Mouse (Mus musculus): ENCODE results near the gene Prdx5. TPM values are rescaled to one million over a fixed set of nuclear protein-coding genes. Genes with fewer than 3 reads are reported as not detected.

The Prdx5 gene
- total and polyA plus RNA-seq, 3 experiments: 74.8 to 137 (median 83.5) TPM

DNA sequence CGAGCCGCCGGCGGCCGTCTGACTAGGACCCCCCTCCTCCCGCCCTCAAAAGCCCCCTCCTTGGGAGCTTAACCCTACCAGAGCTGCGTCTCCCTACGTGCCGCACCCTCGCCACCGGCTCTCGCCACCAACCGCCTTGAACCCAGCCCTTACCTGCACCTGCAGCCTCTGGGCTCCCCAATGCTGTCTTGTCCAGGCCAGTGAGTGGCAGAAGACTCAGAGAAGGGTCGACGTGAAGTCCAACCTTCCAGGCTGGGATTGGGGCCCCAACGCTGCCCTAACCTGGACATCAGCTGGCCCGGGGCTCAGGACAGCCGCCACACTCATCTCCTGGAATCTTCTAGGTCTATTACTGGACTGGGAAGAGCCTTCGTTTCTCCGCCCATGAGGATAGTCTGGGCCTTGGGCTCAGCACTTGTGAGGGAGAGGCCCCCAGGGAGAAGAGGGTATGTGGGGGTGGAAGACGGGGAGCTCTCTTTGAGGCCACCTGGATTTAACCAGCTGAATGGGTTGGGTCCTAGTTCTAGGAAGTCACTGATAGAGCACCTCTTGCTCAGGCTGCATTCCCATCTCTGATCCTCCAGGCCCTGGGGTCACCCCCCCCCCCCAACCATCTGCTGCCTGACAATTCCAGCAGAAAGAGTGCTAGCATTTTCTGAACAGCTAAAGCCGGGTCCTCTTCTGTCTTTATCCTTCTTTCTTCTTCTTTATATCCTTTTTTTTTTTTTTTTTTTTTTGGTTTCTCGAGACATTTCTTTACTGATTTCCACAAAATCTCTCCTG lies 24.5 kb upstream of the Prdx5 start, which contains the start of gene Kcnk4:
Gene Kcnk4 (minus strand): TSS at position 321 of the 783 bp plus-strand sequence.
- dilution Hi-C loops (cut with MboI; ENCODE audit: extremely low pct_ligation_motif_present, extremely low pct_unique_long_range_greater_than_20kb, low sequenced_read_pairs): no loop called here

GRCm38 (mm10) chr19:6933436-6934194 lies 23.7 kb upstream of the Prdx5 start:
- no peak overlapping the region for H3K9ac ChIP-seq (ENCODE audit: insufficient read depth, low read depth)
- no peaks in the 10 kb centered on the region for H3K79me2 ChIP-seq (replicated peaks; ENCODE audit: control insufficient read depth, extremely low read depth, insufficient read depth, poor library complexity, severe bottlenecking)
- TF ChIP-seq MAX (IDR thresholded peaks at IDR 0.05; ENCODE audit: low read length): no peak
- TF ChIP-seq RAD21 (IDR thresholded peaks at IDR 0.05; ENCODE audit: low read depth, low read length): no peak
- TF ChIP-seq MYC (IDR thresholded peaks at IDR 0.05; ENCODE audit: low read depth, low read length): no peak
- TF ChIP-seq NELFE (IDR thresholded peaks at IDR 0.05; ENCODE audit: low read depth, low read length): no peak
- no peak for TF ChIP-seq UBTF (IDR thresholded peaks at IDR 0.05; ENCODE audit: low read depth, low read length)
- TF ChIP-seq HCFC1 (IDR thresholded peaks at IDR 0.05; ENCODE audit: low read depth, low read length): no peak
- no peak for TF ChIP-seq CHD1 (IDR thresholded peaks at IDR 0.05; ENCODE audit: low read depth, low read length)
- no peak for TF ChIP-seq SMC3 (IDR thresholded peaks at IDR 0.05; ENCODE audit: low read depth, low read length)
- TF ChIP-seq MXI1 (IDR thresholded peaks at IDR 0.05; ENCODE audit: low read depth, low read length): no peak
- H3K4me2 ChIP-seq (ENCODE audit: insufficient read depth, low read depth, poor library complexity, severe bottlenecking): no peak overlapping the region
- H3K4me3 ChIP-seq (replicated peaks in 1 of 3; ENCODE audit: low read depth in 2 of 3, low read length in 2 of 3, poor library complexity in 1 of 3): no peak overlapping the region
- peaks cover 0 to 11% of the 10 kb centered on the region in 2 experiments for H3K36me3 ChIP-seq (replicated peaks in 1 of 2; ENCODE audit: control insufficient read depth in 1 of 2, insufficient read depth in 1 of 2, low read length in 1 of 2)
- peaks cover 0 to 4% of the 10 kb centered on the region in 2 experiments; a peak in 2 of 4 replicates for H3K4me1 ChIP-seq (ENCODE audit: control insufficient read depth in 1 of 2, insufficient read depth in 2 of 2)
- in situ Hi-C loops (cut with MboI; ENCODE audit: low pct_ligation_motif_present, low pct_unique_long_range_greater_than_20kb, low sequenced_read_pairs) (no loop called here), dilution Hi-C loops (cut with MboI; ENCODE audit: extremely low pct_ligation_motif_present, extremely low pct_unique_long_range_greater_than_20kb, low sequenced_read_pairs) (no loop called here)
- no peaks in the 10 kb centered on the region for H3K9me3 ChIP-seq (replicated peaks; ENCODE audit: low read length)
- DNase-seq (ENCODE audit: extremely low read depth): no peak
- H3K27ac ChIP-seq (ENCODE audit: insufficient read depth, low read depth): no peak overlapping the region
- H3K27me3 ChIP-seq (replicated peaks): no peaks in the 10 kb centered on the region

More for the DNA sequence above, 24.5 kb upstream of the Prdx5 start, which contains the start of gene Kcnk4:
- no peak within 1 kb of the TSS for H3K4me2 ChIP-seq (ENCODE audit: insufficient read depth, low read depth, poor library complexity, severe bottlenecking)
- H3K79me2 ChIP-seq (replicated peaks; ENCODE audit: control insufficient read depth, extremely low read depth, insufficient read depth, poor library complexity, severe bottlenecking): no peaks in the 10 kb centered on the region
- H3K4me1 ChIP-seq (ENCODE audit: control insufficient read depth in 1 of 2, insufficient read depth in 2 of 2): peaks cover 0 to 4% of the 10 kb centered on the region in 2 experiments; a peak in 2 of 4 replicates
- no peak within 1 kb of the TSS for H3K4me3 ChIP-seq (replicated peaks in 1 of 3; ENCODE audit: low read depth in 2 of 3, low read length in 2 of 3, poor library complexity in 1 of 3)
- TF ChIP-seq CTCF (conservative IDR thresholded peaks at IDR 0.05 in 1 of 2, IDR thresholded peaks at IDR 0.05 in 1 of 2; ENCODE audit: low read depth in 2 of 2, low read length in 2 of 2) (no peak), ZC3H11A (IDR thresholded peaks at IDR 0.05; ENCODE audit: low read depth, low read length) (no peak), EP300 (IDR thresholded peaks at IDR 0.05; ENCODE audit: low read length) (no peak), POLR2AphosphoS2 (IDR thresholded peaks at IDR 0.05; ENCODE audit: low read depth, low read length) (no peak), HCFC1 (IDR thresholded peaks at IDR 0.05; ENCODE audit: low read depth, low read length) (no peak), POLR2A (IDR thresholded peaks at IDR 0.05; ENCODE audit: low read depth, low read length) (no peak), PAX5 (IDR thresholded peaks at IDR 0.05; ENCODE audit: low read length) (no peak), ZMIZ1 (IDR thresholded peaks at IDR 0.05; ENCODE audit: low read depth, low read length) (no peak), JUND (conservative IDR thresholded peaks at IDR 0.05; ENCODE audit: low read depth, low read length) (no peak), MXI1 (IDR thresholded peaks at IDR 0.05; ENCODE audit: low read depth, low read length) (no peak), IRF4 (IDR thresholded peaks at IDR 0.05; ENCODE audit: low read depth, low read length) (no peak)
- H3K9me3 ChIP-seq (replicated peaks; ENCODE audit: low read length): no peaks in the 10 kb centered on the region
- no peaks in the 10 kb centered on the region for H3K27me3 ChIP-seq (replicated peaks)
- peaks cover 0 to 11% of the 10 kb centered on the region in 2 experiments for H3K36me3 ChIP-seq (replicated peaks in 1 of 2; ENCODE audit: control insufficient read depth in 1 of 2, insufficient read depth in 1 of 2, low read length in 1 of 2)
- DNase-seq (ENCODE audit: extremely low read depth): no peak
- in situ Hi-C loops (cut with MboI; ENCODE audit: low pct_ligation_motif_present, low pct_unique_long_range_greater_than_20kb, low sequenced_read_pairs): no loop called here
- H3K9ac ChIP-seq (ENCODE audit: insufficient read depth, low read depth): no peak within 1 kb of the TSS
- H3K27ac ChIP-seq (ENCODE audit: insufficient read depth, low read depth): no peak within 1 kb of the TSS
